Mouse (Mus musculus) right cerebral cortex, postnatal 14 days (tissue): Measurements from ENCODE around the gene Ccl20.
A peak's percentile ranks its signal among the peaks of the same experiment; 100 is the strongest.

Source experiments
- DNase-seq: peaks from one replicate; pipeline ENCODE4 v3.0.0; 2022

Ccl20 gene

GRCm38 (mm10) chr1:83116447-83117137, at the start of gene Ccl20:
Gene Ccl20 (plus strand): TSS chr1:83116766.
- DNase-seq, result no peak

GRCm38 (mm10) chr1:83067205-83067604, 49.4 kb upstream of the Ccl20 start:
- peak; percentile 9 for DNase-seq

- no peak for DNase-seq
These were observed 40.9 kb upstream of the Ccl20 start for GRCm38 (mm10) chr1:83075526-83076189.

- DNase-seq, result no peak
These were observed 40.2 kb upstream of the Ccl20 start for GRCm38 (mm10) chr1:83076190-83076917.

- no peak for DNase-seq
These were observed 39.5 kb upstream of the Ccl20 start for GRCm38 (mm10) chr1:83077016-83077415.

- no peak for DNase-seq
These were observed 31.8 kb upstream of the Ccl20 start for GRCm38 (mm10) chr1:83084790-83085189.

GRCm38 (mm10) chr1:83091268-83091667, 25.3 kb upstream of the Ccl20 start:
- DNase-seq, result no peak

GRCm38 (mm10) chr1:83096935-83097334, 19.6 kb upstream of the Ccl20 start:
- DNase-seq, result no peak

GRCm38 (mm10) chr1:83099160-83099559, 17.4 kb upstream of the Ccl20 start:
- DNase-seq, result no peak

GRCm38 (mm10) chr1:83099580-83100137, 16.9 kb upstream of the Ccl20 start:
- no peak for DNase-seq

- DNase-seq, result no peak
These were observed 14.7 kb upstream of the Ccl20 start for GRCm38 (mm10) chr1:83101891-83102290.

- DNase-seq, result no peak
These were observed 11.1 kb upstream of the Ccl20 start for GRCm38 (mm10) chr1:83105464-83105863.

GRCm38 (mm10) chr1:83107410-83107978, 9.1 kb upstream of the Ccl20 start:
- DNase-seq, result no peak

- no peak for DNase-seq
These were observed 5.6 kb upstream of the Ccl20 start for GRCm38 (mm10) chr1:83110992-83111391.

GRCm38 (mm10) chr1:83111726-83112125, 4.8 kb upstream of the Ccl20 start:
- DNase-seq, result no peak

GRCm38 (mm10) chr1:83117217-83117616, 651 bp downstream of the Ccl20 start:
- no peak for DNase-seq

GRCm38 (mm10) chr1:83117661-83118060, 1.1 kb downstream of the Ccl20 start:
- no peak for DNase-seq

- no peak for DNase-seq
These were observed 3.3 kb downstream of the Ccl20 start for GRCm38 (mm10) chr1:83119903-83120302.

GRCm38 (mm10) chr1:83120312-83120711, 3.7 kb downstream of the Ccl20 start:
- DNase-seq, result no peak

GRCm38 (mm10) chr1:83123201-83123600, 6.6 kb downstream of the Ccl20 start:
- no peak for DNase-seq

GRCm38 (mm10) chr1:83135829-83136228, 19.3 kb downstream of the Ccl20 start:
- no peak for DNase-seq

GRCm38 (mm10) chr1:83137847-83138246, 21.3 kb downstream of the Ccl20 start:
- no peak for DNase-seq

- DNase-seq, result no peak
These were observed 22.2 kb downstream of the Ccl20 start for GRCm38 (mm10) chr1:83138721-83139120.
